Mouse (Mus musculus): ENCODE measurements around the gene Itga9. TPM values are rescaled to one million over a fixed set of nuclear protein-coding genes. Genes with fewer than 3 reads are reported as not detected.

Itga9 gene
- total RNA-seq, 4 experiments from 2014 or later: 24.9 to 42.6 (median 36.7) TPM

- no peak for DNase-seq (ENCODE audit: low spot score)
Observed at GRCm38 (mm10) chr9:118684343-118684742, 77.9 kb downstream of the Itga9 start.

DNA sequence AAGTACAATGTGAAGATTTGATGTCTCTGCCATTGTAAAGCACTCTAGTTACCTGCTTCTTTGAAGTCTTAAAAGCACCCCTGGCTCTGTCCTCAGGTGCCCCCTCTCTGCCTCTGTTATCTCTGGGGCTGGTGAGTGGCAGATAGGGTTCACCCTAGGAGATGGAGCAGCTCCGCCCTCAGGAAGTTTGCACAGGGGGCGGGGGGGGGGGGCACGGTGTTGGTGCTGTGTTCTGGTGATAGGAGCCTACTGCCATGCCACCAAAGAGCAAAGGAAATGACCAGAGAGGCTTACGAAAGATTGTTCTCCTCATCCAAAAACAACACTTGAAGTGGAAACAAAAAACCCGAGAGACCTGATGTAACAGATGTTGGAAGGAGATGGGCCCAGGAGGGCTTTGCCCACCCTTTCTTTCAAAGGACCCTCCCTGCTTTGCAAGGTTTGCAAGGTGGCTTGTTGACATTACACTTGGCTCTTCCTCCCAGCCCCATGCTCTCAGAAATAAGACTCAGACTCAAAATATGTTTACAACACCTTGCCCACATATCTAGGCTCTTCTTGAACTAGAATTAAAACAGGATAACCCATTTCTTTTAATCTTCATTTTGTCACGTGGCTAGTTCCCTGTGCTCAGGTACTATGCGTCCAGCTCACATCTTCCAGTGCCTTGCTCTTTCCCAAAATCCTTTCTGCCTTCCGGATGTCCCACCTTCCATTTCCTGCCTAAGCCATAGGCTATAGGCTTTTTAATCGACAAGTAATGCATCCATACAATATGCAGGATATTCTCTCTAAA lies 79.9 kb downstream of the Itga9 start:
- no peak for DNase-seq (ENCODE audit: low spot score)

DNA sequence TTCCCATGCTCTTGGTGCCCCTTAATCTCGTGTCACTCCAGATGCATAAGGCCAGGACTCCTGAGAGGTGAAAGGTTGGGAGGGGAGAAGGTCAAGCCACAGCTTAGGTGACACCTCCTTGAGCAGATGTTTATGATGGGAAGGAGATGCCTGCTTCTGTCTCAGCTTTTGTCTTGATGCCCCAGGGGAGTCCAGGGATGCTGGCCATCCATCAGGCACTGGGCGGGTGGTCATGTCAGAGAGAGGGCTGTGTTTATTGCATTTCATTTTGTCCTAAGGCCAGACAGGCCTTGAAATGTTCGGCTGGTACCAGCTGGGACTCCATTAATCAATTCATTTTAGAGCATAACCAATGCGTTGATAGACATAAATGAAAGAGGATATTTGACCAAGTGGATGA lies 81.8 kb downstream of the Itga9 start:
- no peak for DNase-seq (ENCODE audit: low spot score)

DNA sequence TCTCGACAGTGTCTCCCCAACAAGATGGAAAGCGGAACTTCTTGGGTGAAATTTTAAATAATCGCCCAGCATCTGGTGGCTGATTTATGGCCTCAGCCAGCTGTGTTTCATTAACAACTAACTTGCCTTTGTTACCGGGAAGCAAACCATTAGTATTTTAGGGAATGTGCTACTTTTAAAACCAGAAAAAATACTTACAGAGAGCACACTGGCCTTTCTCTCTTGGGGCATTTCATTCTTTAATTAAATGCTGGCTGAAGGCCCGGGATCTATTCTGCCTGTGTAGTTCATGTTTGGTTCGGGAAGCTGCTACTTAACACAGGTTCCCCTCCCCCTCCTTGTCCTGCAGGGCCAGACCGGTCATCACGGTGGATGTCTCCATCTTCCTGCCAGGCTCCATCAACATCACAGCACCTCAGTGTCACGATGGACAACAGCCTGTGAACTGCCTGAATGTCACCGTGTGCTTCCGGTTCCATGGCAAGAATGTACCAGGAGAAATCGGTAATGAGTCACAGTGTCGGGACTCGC lies 82.5 kb downstream of the Itga9 start:
- no peak for DNase-seq (ENCODE audit: low spot score)

GRCm38 (mm10) chr9:118693256-118693655 lies 86.8 kb downstream of the Itga9 start:
- peak; percentile 73 for DNase-seq (ENCODE audit: low spot score)

GRCm38 (mm10) chr9:118694420-118694825 lies 87.9 kb downstream of the Itga9 start:
- no peak for DNase-seq (ENCODE audit: low spot score)

DNA sequence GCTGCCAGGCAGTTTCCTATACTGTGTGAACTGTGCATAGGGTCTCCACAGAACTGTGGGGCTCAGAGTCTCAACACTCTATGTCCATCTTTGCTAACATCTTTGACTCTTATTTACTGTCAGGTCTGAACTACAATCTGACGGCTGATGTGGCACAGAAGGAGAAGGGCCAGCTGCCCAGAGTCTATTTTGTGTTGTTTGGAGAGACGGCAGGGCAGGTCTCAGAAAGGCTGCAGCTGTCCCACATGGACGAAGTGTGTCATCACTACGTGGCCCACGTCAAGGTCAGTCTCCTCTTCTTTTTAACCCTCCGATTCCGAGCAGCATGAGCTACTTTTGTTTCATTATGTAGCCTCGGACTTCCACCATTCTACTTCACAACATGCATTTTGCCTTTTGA lies 91.7 kb downstream of the Itga9 start:
- DNase-seq (ENCODE audit: low spot score): no peak

- DNase-seq (ENCODE audit: low spot score): no peak
Observed at GRCm38 (mm10) chr9:118699716-118700115, 93.2 kb downstream of the Itga9 start.

DNA sequence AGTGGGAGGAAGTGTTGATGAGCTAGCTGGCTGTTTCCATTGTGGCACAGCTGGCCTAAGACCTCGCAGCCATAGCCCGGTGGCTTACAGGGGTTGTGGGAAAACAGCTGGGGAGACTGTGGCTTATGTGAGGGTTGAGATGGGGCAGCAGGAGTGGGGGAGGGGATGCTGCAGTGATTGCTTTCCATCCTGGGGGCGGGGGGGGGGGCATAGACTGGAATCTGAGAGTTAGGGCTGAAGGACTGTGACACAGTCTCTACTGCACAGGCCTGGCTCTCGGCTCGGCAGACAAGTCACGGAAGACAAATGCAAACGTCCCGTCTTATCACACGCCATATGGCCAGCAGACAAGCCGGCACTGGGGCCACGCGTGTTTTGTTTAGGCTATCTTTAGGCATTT lies 94.4 kb downstream of the Itga9 start:
- no peak for DNase-seq (ENCODE audit: low spot score)

DNA sequence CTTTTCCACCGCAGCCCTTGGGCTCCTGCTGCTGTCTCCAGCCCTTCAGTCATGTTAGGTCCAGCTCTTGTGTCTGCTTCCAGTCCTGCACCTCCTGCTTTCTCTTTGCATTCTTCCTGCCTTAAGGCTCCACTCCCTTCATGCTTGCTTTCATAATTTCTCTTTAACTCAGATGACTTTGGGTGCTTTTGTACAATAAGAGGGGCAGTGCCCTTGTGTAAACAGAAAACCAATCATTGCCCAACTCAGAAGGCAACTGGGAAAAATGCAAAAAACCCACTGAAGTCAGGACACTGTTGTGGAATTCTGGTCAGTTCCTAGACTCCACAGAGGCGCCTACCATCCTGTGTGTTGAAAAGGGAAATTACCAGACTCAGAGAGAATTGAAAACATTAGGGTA lies 95.3 kb downstream of the Itga9 start:
- no peak for DNase-seq (ENCODE audit: low spot score)

DNA sequence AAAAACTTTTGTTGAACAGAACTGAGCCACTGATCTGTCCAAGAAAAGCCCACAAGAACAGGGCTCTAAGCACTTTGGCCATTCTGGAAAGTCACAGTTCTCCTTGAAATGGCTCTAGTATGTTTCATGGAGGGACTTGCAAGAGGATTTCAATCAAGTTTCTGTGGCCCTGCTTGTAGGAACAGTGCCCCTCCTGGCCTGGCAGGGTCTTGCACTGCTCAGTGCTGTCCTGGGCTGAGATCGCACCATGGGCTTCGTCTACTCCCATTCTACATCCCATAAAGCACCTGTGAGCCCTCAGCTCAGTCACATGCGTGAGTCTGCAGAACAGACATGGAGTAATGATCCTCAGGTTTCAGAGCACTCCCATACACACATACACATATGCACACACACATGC lies 96.7 kb downstream of the Itga9 start:
- no peak for DNase-seq (ENCODE audit: low spot score)

DNA sequence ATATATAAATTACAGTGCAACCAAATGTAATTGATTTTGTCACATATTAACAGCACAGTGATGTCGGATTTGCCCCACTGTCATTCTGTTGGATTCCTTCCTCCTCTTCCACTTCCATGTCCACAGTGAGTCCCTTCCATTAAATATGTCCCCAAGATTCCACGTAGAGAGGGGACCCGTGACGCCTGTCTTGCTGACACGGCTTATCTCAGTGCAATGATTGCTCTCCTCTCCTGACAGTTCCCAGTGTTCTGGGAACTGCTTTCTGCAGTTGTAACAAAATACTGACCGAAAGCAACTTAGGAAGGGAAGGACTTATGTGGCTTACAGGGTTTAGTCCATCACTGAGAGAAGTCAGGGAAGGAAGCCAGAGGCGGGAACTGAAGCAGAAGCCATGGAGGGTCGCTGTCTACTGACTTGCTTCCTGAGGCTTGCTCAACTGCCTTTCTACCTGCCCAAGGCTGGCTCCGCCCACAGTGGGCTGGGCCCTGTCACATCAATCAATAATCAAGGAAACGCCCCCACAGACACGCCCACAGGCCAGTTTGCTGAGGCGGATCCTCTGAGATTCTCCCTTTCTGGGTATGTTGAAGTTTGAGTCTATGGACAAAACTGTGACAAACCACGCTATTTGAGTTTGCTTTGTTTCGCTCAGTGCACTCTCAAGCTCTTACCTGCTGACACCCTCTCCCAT lies 99.0 kb downstream of the Itga9 start:
- DNase-seq (ENCODE audit: low spot score): no peak

DNA sequence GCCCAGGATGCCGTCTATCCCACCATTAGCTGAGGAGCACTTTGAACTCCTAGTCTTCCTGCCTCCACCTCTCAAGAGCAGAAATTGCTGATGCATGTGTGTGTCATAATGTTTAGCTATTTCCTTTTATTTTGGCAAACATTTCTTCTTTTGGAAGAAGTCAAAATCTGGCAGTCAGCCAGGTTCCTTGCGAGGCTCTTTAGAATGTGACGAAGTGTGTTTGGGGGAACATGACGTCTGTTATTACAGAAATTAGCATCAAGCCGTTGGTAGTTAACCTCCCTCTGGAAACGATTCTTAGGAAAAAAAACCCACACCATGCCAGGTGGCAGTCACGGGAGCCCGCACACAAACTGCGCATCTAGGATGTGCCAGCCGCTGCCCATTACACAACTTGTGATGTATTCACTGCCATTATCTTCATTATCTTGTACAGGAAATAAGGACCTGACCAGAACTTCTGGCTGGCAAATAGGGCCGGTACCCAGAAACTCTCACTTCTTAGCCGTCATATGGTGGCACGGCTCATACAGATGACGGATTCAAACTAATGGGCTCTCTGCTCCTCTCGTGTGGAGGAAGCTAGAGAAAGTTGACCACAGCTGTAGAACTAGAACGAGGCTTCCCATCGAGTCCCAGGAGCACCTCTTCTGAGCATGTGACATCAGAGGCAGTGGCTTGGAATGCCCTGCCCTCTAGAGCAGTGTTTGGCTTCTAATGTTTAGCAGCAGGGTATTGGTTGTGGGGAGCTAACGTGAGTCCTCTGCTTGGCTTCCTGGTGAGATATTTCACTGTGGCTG lies 99.9 kb downstream of the Itga9 start:
- no peak for DNase-seq (ENCODE audit: low spot score)

DNA sequence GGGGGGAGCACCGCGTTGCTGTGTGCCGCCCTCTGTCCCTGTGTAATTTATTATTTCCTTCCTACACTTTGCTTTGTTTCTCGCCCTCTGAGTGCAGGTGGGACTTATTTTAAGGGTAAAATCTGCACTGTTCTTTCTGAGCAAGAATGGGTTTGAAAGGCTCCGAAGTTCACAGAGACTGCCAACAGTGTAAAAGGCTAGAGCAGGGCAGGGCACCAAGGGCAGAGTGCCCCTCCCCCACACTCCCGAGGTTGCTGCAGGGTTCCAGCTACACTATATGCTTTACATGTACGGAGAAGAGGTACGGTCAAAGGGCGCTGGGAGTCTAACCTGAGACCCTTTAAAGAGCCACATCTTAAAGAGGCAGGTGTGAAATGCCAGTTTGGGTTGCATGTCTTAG lies 104.1 kb downstream of the Itga9 start:
- DNase-seq (ENCODE audit: low spot score): no peak

DNA sequence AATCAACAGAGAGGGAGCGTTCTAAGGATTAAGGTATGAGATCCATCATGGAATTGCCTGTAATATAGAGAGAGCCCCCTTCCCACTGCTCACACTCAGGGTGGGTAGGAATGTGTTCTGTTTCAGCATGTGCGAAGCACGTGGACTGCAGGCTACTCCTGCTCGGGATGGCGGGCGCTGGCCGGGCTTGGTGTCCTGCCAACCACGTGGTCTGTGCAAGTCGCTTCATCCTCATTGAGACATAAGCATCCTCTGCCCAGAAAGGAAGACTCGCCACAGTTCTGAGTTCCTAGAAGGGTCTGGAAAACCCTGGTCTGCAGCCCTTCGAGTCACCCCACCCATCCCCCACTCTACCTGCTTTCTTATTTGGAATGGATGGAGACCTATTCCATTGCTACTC lies 105.3 kb downstream of the Itga9 start:
- no peak for DNase-seq (ENCODE audit: low spot score)

DNA sequence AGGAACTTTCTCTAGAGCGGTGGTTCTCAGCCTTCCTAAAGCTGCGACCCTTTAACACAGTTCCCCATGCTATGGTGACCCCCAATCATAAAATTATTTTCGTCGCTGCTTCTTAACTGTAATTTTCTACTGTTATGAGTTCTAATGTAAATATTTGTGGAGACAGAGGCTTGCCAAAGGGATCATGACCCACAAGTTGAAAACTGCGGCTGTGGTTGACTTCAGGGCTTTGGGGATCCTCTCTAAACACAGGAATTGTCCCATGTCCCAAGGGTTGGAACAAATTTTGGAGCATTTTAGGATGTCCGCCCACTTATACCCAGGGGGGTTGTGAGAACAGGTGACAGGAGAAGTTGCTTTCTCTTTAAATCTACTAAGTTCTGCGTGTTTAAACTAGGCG lies 107.0 kb downstream of the Itga9 start:
- no peak for DNase-seq (ENCODE audit: low spot score)

- no peak for DNase-seq (ENCODE audit: low spot score)
Observed at GRCm38 (mm10) chr9:118714536-118714935, 108.0 kb downstream of the Itga9 start.

- no peak for DNase-seq (ENCODE audit: low spot score)
Observed at GRCm38 (mm10) chr9:118715971-118716628, 109.6 kb downstream of the Itga9 start.

DNA sequence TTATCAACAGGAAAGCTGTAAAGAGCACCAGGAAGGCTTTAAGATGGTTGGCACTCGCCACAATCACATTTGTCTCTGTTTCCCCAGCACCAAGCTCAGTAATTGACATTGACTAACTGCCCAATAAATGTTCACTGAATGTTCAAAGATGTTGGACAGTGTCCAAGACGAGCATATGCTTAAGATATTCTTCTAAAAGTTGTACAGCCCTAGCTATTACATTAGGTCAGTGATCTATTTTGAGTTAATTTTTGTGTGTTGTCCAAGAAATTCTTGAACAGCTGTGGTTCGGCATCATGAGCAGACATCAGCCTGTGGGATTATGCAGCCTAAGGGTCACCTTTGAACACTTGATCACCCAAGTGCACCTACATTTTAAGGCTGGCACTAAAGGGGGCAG lies 110.9 kb downstream of the Itga9 start:
- peak; percentile 79 for DNase-seq (ENCODE audit: low spot score)

DNA sequence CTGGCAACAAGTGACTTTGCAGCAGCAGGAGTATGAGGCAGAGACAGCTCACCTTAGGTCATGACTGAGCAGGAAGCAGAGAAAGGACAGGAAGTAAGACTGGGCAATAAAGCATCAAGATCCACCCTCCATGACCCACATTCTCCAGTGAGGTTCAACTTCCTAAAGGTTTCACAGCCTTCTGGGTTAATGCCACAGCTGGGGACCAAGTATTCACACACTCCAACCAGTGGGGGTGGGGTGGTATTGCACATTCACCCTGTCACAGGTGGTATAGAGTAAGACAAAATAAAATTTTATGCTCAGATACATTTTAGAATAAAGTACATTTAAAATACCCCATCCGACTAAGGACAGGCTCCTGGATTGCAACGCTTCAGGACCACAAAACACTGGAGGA lies 112.0 kb downstream of the Itga9 start:
- DNase-seq (ENCODE audit: low spot score): no peak

DNA sequence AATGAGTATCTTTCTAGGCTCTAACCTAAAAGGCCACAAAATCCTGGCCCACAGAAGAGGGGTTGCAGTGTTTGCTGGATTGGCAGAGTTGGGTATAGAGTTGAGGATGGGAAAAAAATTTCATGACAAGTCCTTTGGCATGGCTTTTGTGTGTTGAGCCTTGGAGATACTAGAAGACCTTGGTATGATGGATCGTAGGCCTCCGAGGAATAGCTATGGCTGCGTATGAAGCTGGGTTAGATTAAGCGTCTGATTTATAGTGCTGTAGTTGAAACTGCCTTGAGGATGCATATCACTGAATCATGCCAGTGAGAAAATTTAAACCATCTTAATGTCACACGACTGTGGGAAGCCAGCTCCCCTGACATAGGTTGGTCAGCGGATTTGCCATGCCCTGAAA lies 114.6 kb downstream of the Itga9 start:
- no peak for DNase-seq (ENCODE audit: low spot score)

Measured in heart, adult 8-10 months (tissue).